Mouse (Mus musculus): ENCODE results near the gene Psmc3ip.

The Psmc3ip gene

GRCm38 (mm10) chr11:101079746-101080145, 15.5 kb downstream of the Psmc3ip start:
- DNase-seq (ENCODE audit: low spot score in 2 of 2): no peak

GRCm38 (mm10) chr11:101078121-101078520, 17.1 kb downstream of the Psmc3ip start, which contains the start of gene Hsd17b1:
Gene Hsd17b1, plus strand, starts transcription at chr11:101078411.
- DNase-seq (ENCODE audit: low spot score in 2 of 2): no peak

- no peak for DNase-seq (ENCODE audit: low spot score in 2 of 2)
Observed at GRCm38 (mm10) chr11:101071810-101072428, 23.3 kb downstream of the Psmc3ip start.

GRCm38 (mm10) chr11:101070987-101071386, 24.2 kb downstream of the Psmc3ip start:
- no peak for DNase-seq (ENCODE audit: low spot score in 2 of 2)

DNA sequence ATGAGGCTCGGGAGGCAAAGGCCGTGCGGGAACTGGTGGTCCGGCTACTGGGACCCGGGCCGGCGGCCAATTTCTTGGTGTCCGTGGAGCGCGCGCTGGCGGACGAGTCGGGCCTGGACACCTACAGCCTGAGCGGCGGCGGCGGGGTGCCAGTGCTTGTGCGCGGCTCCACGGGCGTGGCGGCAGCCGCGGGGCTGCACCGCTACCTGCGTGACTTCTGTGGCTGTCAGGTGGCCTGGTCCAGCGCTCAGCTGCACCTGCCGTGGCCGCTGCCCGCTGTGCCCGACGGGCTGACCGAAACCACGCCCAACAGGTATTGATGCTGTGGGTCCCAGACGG, 25.1 kb downstream of the Psmc3ip start:
- DNase-seq (ENCODE audit: low spot score in 2 of 2): no peak

- DNase-seq (ENCODE audit: low spot score in 2 of 2): peak; percentile 91 to 96
Observed at GRCm38 (mm10) chr11:101069391-101070188, 25.6 kb downstream of the Psmc3ip start, which contains the start of gene Naglu. Gene Naglu, plus strand, starts transcription at chr11:101070012.

GRCm38 (mm10) chr11:101066549-101067412, 28.5 kb downstream of the Psmc3ip start:
- DNase-seq (ENCODE audit: low spot score in 2 of 2): peak; percentile 72 to 88

GRCm38 (mm10) chr11:101065002-101065401, 30.2 kb downstream of the Psmc3ip start:
- no peak for DNase-seq (ENCODE audit: low spot score in 2 of 2)

DNA sequence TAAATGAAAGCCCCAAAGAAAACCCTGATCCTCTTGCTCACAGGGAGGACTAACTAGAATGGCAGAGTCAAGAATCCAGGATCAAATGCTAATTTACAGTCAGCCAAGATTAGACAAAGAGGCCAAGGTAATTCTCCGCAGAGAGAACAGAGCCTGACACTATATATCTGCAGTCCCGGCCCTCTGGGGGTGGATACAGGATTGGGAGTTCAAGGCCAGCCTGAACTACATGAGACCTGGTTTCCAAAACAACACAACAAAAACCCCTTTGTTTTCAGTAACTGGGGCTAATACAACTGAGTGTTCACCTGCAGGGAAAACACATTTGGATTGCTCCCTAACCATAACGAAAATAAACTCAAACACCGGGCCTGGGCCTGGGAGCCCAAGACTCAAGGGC, 30.8 kb downstream of the Psmc3ip start:
- no peak for DNase-seq (ENCODE audit: low spot score in 2 of 2)

DNA sequence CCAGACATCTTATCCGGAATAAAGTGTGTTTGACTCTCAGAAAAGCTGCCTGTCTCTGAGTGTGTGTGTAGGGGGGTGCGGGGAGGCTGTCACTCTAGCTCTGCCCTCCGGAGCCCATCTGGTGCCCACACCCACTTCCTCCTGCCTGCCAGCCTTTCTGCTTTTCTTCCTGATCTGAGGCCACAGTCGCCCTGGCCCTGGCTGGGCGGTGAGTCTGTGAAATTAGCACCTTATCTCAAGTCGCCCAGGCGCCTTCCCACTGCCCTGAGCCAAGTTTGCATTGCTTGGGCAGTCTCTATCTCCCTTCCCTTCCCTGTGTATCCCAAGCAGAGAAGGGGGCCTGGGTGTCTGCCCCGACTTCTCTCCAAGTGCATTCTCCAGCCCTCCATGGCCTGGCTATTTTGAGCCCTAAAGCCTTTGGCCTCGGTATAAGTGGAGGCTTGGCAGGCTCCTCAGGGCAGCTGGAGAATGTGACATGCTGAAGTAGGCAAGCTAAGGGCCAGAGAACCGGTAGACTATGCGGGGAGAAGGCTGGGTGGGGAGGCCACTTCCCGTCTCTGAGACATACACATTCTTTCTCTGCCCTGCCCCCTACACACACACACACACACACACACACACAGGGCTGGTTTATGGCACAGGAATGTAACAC, 31.4 kb downstream of the Psmc3ip start:
- peak in 1 of 2 experiments; percentile 42 for DNase-seq (ENCODE audit: low spot score in 2 of 2)

- no peak for DNase-seq (ENCODE audit: low spot score in 2 of 2)
Observed at GRCm38 (mm10) chr11:101062971-101063675, 32.1 kb downstream of the Psmc3ip start.

DNA sequence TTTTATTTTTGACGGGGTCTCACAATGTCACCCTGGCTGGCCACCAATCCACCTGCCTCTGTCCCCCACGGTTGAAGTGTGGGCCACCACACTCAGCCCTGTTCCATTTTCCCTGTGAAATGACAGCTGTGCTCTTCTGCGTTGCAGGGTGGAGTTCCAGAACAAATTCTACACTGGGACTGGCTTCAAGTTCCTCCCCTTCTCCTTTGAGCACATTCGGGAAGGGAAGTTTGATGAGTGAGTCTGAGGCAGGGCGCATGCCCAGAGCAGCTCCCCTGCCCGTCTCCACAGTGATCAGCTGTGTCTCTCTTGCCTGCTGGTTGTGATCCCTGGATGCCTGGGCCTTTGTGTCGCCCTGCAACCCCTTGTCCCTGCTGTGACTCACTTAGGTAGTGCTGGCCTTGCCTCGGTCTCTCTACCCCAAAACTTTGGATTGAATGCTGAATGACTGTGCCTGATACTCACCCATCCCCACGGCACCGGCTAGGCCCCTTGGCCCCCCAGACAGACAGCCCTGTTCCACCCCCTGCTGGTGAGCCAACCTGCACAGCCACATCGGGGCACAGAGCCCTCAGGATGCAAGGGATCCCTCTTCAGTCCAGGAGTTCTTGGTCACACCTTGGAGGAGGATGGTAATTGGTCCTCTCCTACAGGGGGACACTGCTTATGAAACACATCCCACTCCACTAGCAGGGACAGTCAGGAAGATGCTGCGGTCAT, 32.9 kb downstream of the Psmc3ip start:
- no peak for DNase-seq (ENCODE audit: low spot score in 2 of 2)

GRCm38 (mm10) chr11:101061049-101061448, 34.2 kb downstream of the Psmc3ip start:
- no peak for DNase-seq (ENCODE audit: low spot score in 2 of 2)

DNA sequence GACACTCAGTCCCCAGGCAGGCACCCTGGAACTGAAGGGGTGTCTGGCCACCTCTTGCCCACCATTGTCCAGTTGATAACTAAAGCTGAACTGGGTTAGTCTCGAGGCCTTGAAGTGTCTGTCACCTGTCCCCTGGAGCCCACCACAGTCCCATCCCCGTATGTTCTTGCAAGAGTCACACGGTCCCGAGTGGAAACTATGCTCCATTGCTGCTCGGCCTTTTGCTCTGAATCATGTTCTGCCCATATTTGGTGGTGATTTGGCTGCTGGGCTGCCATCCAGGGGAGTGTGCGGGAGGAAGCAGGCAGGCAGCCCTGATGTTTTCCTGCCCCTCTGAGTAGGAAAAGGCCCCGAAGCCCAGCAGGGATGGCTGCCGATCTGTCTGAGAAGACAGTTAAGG, 35.1 kb downstream of the Psmc3ip start:
- no peak for DNase-seq (ENCODE audit: low spot score in 2 of 2)

DNA sequence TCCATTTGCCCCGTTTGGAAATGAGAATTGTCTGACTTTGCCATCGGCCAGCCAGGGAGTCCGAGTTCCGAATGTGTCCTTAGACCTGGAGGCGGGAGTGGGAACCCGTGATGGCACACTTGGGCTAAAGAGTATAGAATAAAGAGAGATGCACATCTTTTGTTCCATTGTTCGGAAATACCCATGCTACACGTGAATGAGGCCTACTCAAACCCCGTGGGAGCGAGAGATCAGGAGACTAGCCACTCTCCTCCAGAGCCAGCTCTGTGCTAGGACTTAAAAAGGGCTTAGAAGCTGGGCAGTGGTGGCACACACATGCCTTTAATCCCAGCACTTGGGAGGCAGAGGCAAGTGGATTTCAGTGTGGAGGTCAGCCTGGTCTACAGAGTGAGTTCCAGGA, 35.8 kb downstream of the Psmc3ip start:
- no peak for DNase-seq (ENCODE audit: low spot score in 2 of 2)

DNA sequence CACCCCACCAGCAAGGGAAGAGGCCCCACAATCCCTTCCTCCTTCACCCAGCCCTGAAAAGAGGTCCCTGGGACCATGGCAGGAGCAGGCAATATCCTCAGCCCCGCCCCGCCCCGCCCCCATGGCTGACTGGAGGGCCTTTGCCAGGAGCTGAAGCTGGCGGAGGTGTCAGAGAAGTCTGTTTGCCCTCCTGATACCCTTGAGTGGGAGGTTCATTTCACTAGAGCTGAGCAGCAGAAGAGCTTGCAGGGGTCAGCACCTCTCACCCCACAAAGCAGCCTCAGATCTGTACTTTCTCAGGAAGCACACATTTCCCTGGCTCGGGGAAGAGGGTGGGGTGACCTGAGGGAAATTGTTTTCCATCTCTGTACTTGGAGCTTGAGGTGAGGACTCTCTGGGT, 36.5 kb downstream of the Psmc3ip start:
- no peak for DNase-seq (ENCODE audit: low spot score in 2 of 2)

- peak; percentile 62 to 90 for DNase-seq (ENCODE audit: low spot score in 2 of 2)
Observed at GRCm38 (mm10) chr11:101057860-101058259, 37.4 kb downstream of the Psmc3ip start.

DNA sequence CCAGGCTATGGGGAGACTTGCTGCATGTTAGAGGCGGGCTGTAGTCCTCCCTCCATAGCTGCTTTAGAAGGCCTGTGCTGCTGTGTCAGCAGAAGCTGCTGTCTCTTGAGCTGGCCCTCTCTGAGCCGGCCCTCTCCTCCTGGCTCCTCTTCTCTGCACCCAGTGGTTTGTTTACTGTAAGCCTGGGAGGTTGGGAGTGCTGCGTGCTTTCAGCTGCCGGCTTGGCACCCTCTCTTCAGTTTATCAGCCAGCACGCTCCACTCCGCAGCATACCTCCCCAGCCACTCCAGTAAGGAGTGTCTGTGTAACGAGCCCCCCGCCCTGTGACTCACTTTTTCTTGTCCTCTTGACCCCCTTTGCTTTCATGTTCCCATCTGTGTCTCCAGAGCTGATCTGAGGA, 38.4 kb downstream of the Psmc3ip start:
- DNase-seq (ENCODE audit: low spot score in 2 of 2): no peak

DNA sequence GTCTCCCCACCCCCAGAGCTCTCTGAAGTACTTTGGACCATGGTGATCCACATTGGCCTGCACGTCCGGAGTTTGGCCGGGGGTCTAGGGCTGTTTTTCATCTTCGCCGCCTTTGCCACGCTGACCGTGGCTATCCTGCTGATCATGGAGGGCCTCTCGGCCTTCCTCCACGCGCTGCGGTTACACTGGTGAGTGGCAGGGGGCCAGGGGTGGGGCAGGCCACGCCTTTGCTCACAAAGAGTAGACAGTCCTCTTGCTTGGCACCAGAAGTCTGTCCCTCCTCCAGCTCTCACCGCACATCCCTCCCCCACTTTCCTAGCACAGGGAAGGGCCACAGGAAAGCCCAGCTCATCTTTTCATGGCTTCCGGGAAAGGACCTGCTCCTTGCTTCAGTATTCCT, 39.8 kb downstream of the Psmc3ip start:
- DNase-seq (ENCODE audit: low spot score in 2 of 2): no peak

DNA sequence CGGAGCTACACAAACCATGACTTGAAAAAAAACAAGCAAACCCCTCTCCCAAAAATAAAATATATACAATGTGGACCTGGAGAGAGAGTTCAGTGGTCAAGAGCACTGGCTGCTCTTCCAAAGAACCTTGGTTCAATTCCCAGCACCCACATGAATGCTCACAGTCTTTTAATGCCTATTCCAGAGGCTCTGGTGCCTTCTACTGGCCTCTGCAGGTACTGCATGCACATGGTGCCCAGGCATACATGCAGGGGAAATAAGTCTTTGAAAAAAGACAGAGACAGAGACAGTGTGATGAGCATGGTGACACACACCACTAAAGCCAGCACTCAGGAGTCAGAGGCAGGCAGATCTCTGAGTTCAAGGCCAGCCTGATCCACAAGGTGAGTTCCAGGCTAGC, 41.3 kb downstream of the Psmc3ip start:
- no peak for DNase-seq (ENCODE audit: low spot score in 2 of 2)
